19 mouse cellular contexts compared by ENCODE assay signal in the genomic region with DNA sequence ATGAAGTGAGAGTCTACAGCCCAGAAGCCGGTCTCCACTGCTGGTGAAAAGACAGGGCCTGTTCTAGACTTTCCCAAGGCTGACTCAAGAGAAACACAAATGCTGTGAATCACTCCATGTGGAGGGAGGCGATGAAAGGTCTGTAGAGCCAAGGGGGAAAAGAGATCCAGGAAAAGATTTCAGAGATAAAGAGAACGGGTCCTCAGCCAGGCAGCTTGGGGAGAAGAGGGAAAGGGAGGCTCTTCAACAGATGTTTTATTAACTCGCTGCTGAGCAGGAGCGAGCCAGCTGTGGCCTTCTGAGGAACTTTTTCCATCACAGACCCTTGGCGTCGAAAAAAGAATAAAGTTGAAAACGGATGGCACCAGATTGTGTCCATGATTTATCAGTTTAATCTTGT.
DNase-seq lines count a peak whose midpoint lies in the region; ATAC-seq and TF ChIP-seq lines count a peak whose summit lies in the region.
"Had no signal": no experiment of that assay in that cellular context is flagged by ENCODE, and none has a peak within 500 bp of the region (broad histone marks: within the 10 kb centered on the region; RNA-seq: fewer than 3 reads in every experiment).

No protein-coding gene starts in this region.

- no peaks in the 10 kb centered on the region for H3K9me3 ChIP-seq in lung, embryonic 16.5 days (ENCODE audit: control insufficient read depth, low read length)
- H3K9me3 ChIP-seq in lung, postnatal 0 days (ENCODE audit: low read length): no peaks in the 10 kb centered on the region
- H3K9me3 ChIP-seq in hindbrain, embryonic 16.5 days (ENCODE audit: control insufficient read depth, low read length): no peaks in the 10 kb centered on the region
- H3K9me3 ChIP-seq: embryonic facial prominence, embryonic 15.5 days; midbrain, embryonic 15.5 days had no signal

- H3K4me3 ChIP-seq in lung, embryonic 16.5 days (ENCODE audit: low read length): no peak overlapping the region
- H3K4me3 ChIP-seq in lung, postnatal 0 days (ENCODE audit: low read depth, low read length): no peak overlapping the region
- H3K4me3 ChIP-seq in hindbrain, embryonic 16.5 days (ENCODE audit: low read length): no peak overlapping the region
- H3K4me3 ChIP-seq: embryonic facial prominence, embryonic 15.5 days; left cerebral cortex, adult 2 months; midbrain, embryonic 15.5 days had no signal

- TF ChIP-seq EP300 in lung, postnatal 0 days (IDR thresholded peaks at IDR 0.05): no peak

- no peak for TF ChIP-seq CTCF in lung, postnatal 0 days (IDR thresholded peaks at IDR 0.05)

- no peak overlapping the region for H3K27ac ChIP-seq in lung, embryonic 16.5 days (ENCODE audit: low read length)
- no peak overlapping the region for H3K27ac ChIP-seq in lung, postnatal 0 days (ENCODE audit: low read length)
- no peak overlapping the region for H3K27ac ChIP-seq in hindbrain, embryonic 16.5 days (ENCODE audit: low read depth, low read length)
- H3K27ac ChIP-seq: embryonic facial prominence, embryonic 15.5 days; hindbrain, postnatal 0 days; left cerebral cortex, adult 2 months; liver, embryonic 14.5 days; midbrain, embryonic 15.5 days had no signal

- no peaks in the 10 kb centered on the region for H3K27me3 ChIP-seq in lung, embryonic 16.5 days (ENCODE audit: control insufficient read depth, insufficient read depth, low read depth, low read length)
- no peaks in the 10 kb centered on the region for H3K27me3 ChIP-seq in lung, postnatal 0 days (replicated peaks; ENCODE audit: insufficient read depth, low read length)
- H3K27me3 ChIP-seq in hindbrain, embryonic 16.5 days (replicated peaks; ENCODE audit: control insufficient read depth, insufficient read depth, low read length): no peaks in the 10 kb centered on the region
- H3K27me3 ChIP-seq: embryonic facial prominence, embryonic 15.5 days; midbrain, embryonic 15.5 days; Patski had no signal

- WGBS in lung, embryonic 16.5 days: 59% methylated on average over 8 of the region's 8 CpGs
- 63% methylated on average over 8 of the region's 8 CpGs for WGBS in lung, postnatal 0 days
- WGBS in hindbrain, embryonic 16.5 days: 87% methylated on average over 8 of the region's 8 CpGs

- intact Hi-C loops in heart, postnatal 14 days (cut with DNase I): loop anchor here (10.0 kb wide), 1 partner anchor 642 kb away; a partner anchor contains a TSS

- no peaks in the 10 kb centered on the region for H3K36me3 ChIP-seq in lung, embryonic 16.5 days (ENCODE audit: control insufficient read depth, insufficient read depth, low read length)
- H3K36me3 ChIP-seq in lung, postnatal 0 days (ENCODE audit: insufficient read depth, low read length): no peaks in the 10 kb centered on the region
- no peaks in the 10 kb centered on the region for H3K36me3 ChIP-seq in hindbrain, embryonic 16.5 days (ENCODE audit: control insufficient read depth, insufficient read depth, low read length)
- H3K36me3 ChIP-seq: embryonic facial prominence, embryonic 15.5 days; midbrain, embryonic 15.5 days had no signal

- peaks cover 5% of the 10 kb centered on the region for H3K4me1 ChIP-seq in lung, embryonic 16.5 days (replicated peaks; ENCODE audit: control insufficient read depth, insufficient read depth, low read length)
- H3K4me1 ChIP-seq in lung, postnatal 0 days (ENCODE audit: insufficient read depth, low read depth, low read length): no peaks in the 10 kb centered on the region
- no peaks in the 10 kb centered on the region for H3K4me1 ChIP-seq in hindbrain, embryonic 16.5 days (ENCODE audit: control insufficient read depth, insufficient read depth, low read depth, low read length)
- H3K4me1 ChIP-seq: embryonic facial prominence, embryonic 15.5 days; midbrain, embryonic 15.5 days had no signal

- no peak overlapping the region for H3K4me2 ChIP-seq in lung, embryonic 16.5 days (ENCODE audit: low read depth, low read length)
- no peak overlapping the region for H3K4me2 ChIP-seq in lung, postnatal 0 days (replicated peaks; ENCODE audit: low read depth, low read length)
- no peak overlapping the region for H3K4me2 ChIP-seq in hindbrain, embryonic 16.5 days (ENCODE audit: low read length)
- H3K4me2 ChIP-seq: embryonic facial prominence, embryonic 15.5 days; midbrain, embryonic 15.5 days had no signal

- no peak overlapping the region for H3K9ac ChIP-seq in lung, embryonic 16.5 days (ENCODE audit: low read length)
- no peak overlapping the region for H3K9ac ChIP-seq in lung, postnatal 0 days (replicated peaks; ENCODE audit: low read depth)
- no peak overlapping the region for H3K9ac ChIP-seq in hindbrain, embryonic 16.5 days (ENCODE audit: low read depth, low read length)
- H3K9ac ChIP-seq: embryonic facial prominence, embryonic 15.5 days; liver, embryonic 14.5 days; midbrain, embryonic 15.5 days had no signal

- no peak for DNase-seq in lung, postnatal 0 days (ENCODE audit: low spot score)
- DNase-seq in gastrocnemius, adult 18-20 months (ENCODE audit: low spot score): peak; percentile 61
- DNase-seq in gastrocnemius, postnatal 10 days: peak; percentile 20
- peak; percentile 14 to 49 for DNase-seq in heart, postnatal 14 days
- DNase-seq in cerebellum, adult 18-20 months: no peak
- DNase-seq in layer of hippocampus, postnatal 36 days: no peak
- DNase-seq: cerebellum, adult 9-11 months; kidney, adult 11 months; kidney, postnatal 14 days; right cerebral cortex, adult 18-20 months; thymus, postnatal 25 days had no signal

- 0 out of 2 replicates have a peak, but pooled peaks have one; percentile 23 for ATAC-seq in lung, embryonic 16.5 days (ENCODE audit: low read depth)
- ATAC-seq in lung, postnatal 0 days: no peak; the same call in 1 of the 2 replicates
- ATAC-seq in hindbrain, embryonic 16.5 days: no peak
- ATAC-seq: hindbrain, postnatal 0 days; midbrain, embryonic 15.5 days; Patski had no signal

Comparison
In these comparisons a context has a peak if more than half of its experiments do, and no peak if none do; other contexts are left out.
1. DNase-seq: peak in gastrocnemius, adult 18-20 months (single experiment), gastrocnemius, postnatal 10 days (single experiment) and heart, postnatal 14 days (2 of 2); none in lung, postnatal 0 days (single experiment), cerebellum, adult 18-20 months (0 of 2) and layer of hippocampus, postnatal 36 days (0 of 2).